Mouse (Mus musculus) liver, postnatal 0 days (tissue): Measurements from ENCODE around the gene Mdm4.

ENCODE experiments used
- CTCF ChIP-seq: sonication (generic); IDR thresholded peaks from 2 replicates; pipeline ENCODE4 v1.5.1; 2016; ENCODE audit warnings: antibody characterized with exemption, low read depth
- EP300 ChIP-seq: IDR thresholded peaks from 2 replicates; pipeline ENCODE4 v1.6.1; 2016; ENCODE audit warnings: antibody characterized with exemption, low read depth, mild to moderate bottlenecking

DNA sequence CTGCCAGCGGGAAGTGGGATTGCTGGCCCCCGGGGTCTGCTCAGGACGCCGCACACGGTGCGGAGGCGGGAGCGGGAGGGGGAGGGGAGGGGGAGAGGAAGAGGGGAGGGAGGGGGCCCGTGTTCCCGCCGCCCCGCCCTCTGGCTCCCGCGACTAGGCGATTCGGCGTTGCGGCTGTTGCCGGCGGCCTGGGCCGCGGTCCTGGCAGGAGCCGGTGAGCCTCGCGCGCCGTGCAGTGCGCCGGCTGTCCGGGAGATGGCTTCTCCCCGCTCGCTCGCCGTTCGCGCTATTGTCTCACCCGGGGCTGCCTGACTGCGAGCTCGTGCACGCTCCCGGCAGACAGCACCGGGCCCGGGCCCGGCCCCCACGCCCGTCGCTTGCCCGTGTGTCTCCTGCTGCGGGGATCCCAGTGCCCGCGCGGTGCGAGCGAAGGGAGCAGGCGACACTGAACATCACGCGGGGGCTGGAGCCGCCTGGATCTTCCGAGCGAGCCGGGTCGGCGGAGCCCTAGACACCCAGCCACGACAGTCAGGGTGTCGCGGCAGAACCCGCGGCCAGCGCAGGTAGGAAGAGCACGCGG is 15.6 kb upstream of the Mdm4 start:
- TF ChIP-seq EP300 (no peak), CTCF (peak; percentile 56)
